Mouse (Mus musculus) bone marrow macrophage, adult 2 months (primary cell): ENCODE data around the gene Ablim1.

ENCODE experiments used
- CTCF ChIP-seq: IDR thresholded peaks from 2 replicates; pipeline ENCODE4 v1.5.1; 2012; ENCODE audit warnings: low read depth, mild to moderate bottlenecking, low read length, moderate library complexity
- POLR2A ChIP-seq: IDR thresholded peaks from 2 replicates; pipeline ENCODE4 v1.6.1; 2012; ENCODE audit warnings: mild to moderate bottlenecking, low read depth, low read length, borderline replicate concordance

- TF ChIP-seq CTCF: no peak
- TF ChIP-seq POLR2A: no peak
Observed at GRCm38 (mm10) chr19:57100753-57101446, 213.8 kb downstream of the Ablim1 start.
